In the genomic region with DNA sequence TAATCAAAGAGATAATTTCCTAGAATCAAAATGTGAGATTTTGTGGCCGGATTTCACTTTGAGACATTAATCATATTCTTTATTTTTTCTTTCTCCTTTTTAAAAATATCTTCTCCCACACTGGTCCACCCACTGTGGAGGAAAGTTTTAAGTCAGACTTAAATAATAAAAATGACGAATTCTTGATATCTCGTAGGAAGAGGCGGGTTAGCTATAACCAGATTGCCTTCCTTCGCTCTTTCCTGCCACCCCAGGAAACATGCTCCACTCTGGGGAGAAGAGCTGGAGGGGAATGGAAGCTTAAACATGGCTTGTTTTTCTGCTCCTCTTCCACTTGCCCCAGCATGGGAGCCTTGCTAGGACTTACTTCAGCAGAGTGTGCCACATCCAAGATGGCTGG, we compare ENCODE assay signal across 34 mouse cellular contexts.
"Had no signal": no experiment of that assay in that cellular context is flagged by ENCODE, and none has a peak within 500 bp of the region (broad histone marks: within the 10 kb centered on the region; RNA-seq: fewer than 3 reads in every experiment).

No protein-coding gene starts in this region.

- H3K4me1 ChIP-seq: hindbrain, embryonic 10.5 days; hindbrain, embryonic 12.5 days; hindbrain, embryonic 13.5 days; hindbrain, embryonic 15.5 days; intestine, embryonic 15.5 days; kidney, embryonic 15.5 days had no signal

- H3K36me3 ChIP-seq: hindbrain, embryonic 10.5 days; hindbrain, embryonic 12.5 days; hindbrain, embryonic 13.5 days; hindbrain, embryonic 15.5 days; intestine, embryonic 15.5 days; kidney, embryonic 15.5 days had no signal

- H3K9me3 ChIP-seq: hindbrain, embryonic 10.5 days; hindbrain, embryonic 13.5 days; hindbrain, embryonic 15.5 days; intestine, embryonic 15.5 days; kidney, embryonic 15.5 days had no signal

- H3K9ac ChIP-seq: heart, embryonic 12.5 days; heart, embryonic 13.5 days; heart, embryonic 15.5 days; hindbrain, embryonic 12.5 days; hindbrain, embryonic 13.5 days; hindbrain, embryonic 14.5 days; hindbrain, embryonic 15.5 days; intestine, embryonic 15.5 days; kidney, embryonic 15.5 days had no signal

- H3K4me2 ChIP-seq: heart, embryonic 12.5 days; heart, embryonic 13.5 days; heart, embryonic 15.5 days; hindbrain, embryonic 12.5 days; hindbrain, embryonic 13.5 days; hindbrain, embryonic 14.5 days; hindbrain, embryonic 15.5 days; intestine, embryonic 15.5 days; kidney, embryonic 15.5 days had no signal

- ATAC-seq: hindbrain, embryonic 16.5 days; hindbrain, postnatal 0 days; inflammation-experienced regulatory T-cells, adult 6 months; intestine, embryonic 15.5 days; intestine, embryonic 16.5 days; intestine, postnatal 0 days had no signal

- H3K4me3 ChIP-seq: heart, embryonic 12.5 days; heart, embryonic 13.5 days; heart, embryonic 15.5 days; hindbrain, embryonic 10.5 days; hindbrain, embryonic 12.5 days; hindbrain, embryonic 13.5 days; hindbrain, embryonic 15.5 days; intestine, embryonic 15.5 days; kidney, embryonic 15.5 days; layer of hippocampus, adult 2 months; left cerebral cortex, adult 2 months had no signal

- H3K27ac ChIP-seq: heart, embryonic 15.5 days; hindbrain, embryonic 10.5 days; hindbrain, embryonic 12.5 days; hindbrain, embryonic 13.5 days; hindbrain, embryonic 14.5 days; hindbrain, embryonic 15.5 days; hindbrain, postnatal 0 days; intestine, embryonic 15.5 days; kidney, embryonic 15.5 days; kidney, postnatal 0 days; layer of hippocampus, adult 2 months; left cerebral cortex, adult 2 months had no signal

- DNase-seq: heart, postnatal 10 days; heart, postnatal 14 days; heart, postnatal 36 days; heart, postnatal 4 days; kidney, adult 11 months; kidney, adult 18-20 months; kidney, adult 2 months; kidney, adult 8-10 months; kidney, adult 9 months; kidney, postnatal 10 days; kidney, postnatal 14 days; kidney, postnatal 25 days; kidney, postnatal 36 days; kidney, postnatal 4 days; layer of hippocampus, adult 9-11 months; layer of hippocampus, postnatal 36 days had no signal

- H3K27me3 ChIP-seq: heart, embryonic 12.5 days; heart, embryonic 13.5 days; heart, embryonic 15.5 days; hindbrain, embryonic 12.5 days; hindbrain, embryonic 13.5 days; hindbrain, embryonic 15.5 days; intestine, embryonic 15.5 days; kidney, embryonic 15.5 days had no signal
